Comparison of ENCODE assay signal across 9 mouse cellular contexts in the genomic region with DNA sequence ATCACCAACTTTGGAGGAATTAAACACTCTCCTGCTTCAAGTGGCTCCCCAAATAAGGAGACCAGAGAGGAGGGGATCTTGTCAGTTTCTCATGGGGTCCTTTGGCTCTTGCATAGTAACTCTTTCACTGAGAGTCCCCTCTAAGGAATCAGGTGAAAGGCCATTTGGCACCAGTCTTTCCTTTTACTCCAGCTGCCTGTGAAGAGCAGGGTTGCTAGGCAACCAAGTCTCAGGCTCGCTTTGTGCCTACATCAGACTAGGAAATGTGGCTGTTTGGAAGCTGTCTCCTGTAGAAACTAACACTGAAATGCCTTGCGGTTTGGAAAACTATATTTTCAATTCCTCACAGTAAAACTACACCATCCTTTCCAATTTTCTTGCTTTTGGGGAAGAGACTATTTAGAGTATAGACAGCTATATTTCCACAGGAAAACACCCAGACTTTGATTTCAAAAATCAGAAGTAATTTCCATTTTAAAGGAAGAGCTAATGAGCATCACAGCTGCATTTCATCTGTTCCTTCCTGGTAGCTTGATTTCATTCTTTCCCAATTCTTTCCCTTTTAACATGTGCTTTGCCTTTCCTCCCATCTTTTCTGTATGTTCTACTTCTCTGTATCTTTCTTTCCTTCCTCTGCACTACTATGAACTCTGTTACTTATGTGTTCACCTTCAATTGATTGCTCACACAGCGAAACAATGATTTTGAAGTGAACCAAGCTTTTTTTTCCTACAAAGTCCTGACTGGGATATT.
A peak's percentile ranks its signal among the peaks of the same experiment; 100 is the strongest.
DNase-seq lines count a peak whose midpoint lies in the region; ATAC-seq and TF ChIP-seq lines count a peak whose summit lies in the region.
"Had no signal": no experiment of that assay in that cellular context is flagged by ENCODE, and none has a peak within 500 bp of the region (broad histone marks: within the 10 kb centered on the region; RNA-seq: fewer than 3 reads in every experiment).

No protein-coding gene starts in this region.

- H3K4me1 ChIP-seq in hindbrain, embryonic 11.5 days (replicated peaks; ENCODE audit: control insufficient read depth, insufficient read depth, low read length) = no peaks in the 10 kb centered on the region
- H3K4me1 ChIP-seq in liver, embryonic 12.5 days = no peaks in the 10 kb centered on the region
- no peaks in the 10 kb centered on the region; the same call in 1 of the 2 replicates for H3K4me1 ChIP-seq in heart, adult 2 months (ENCODE audit: control insufficient read depth, insufficient read depth, low read length)

- no peak overlapping the region for H3K4me2 ChIP-seq in hindbrain, embryonic 11.5 days (replicated peaks; ENCODE audit: low read depth, low read length)
- H3K4me2 ChIP-seq in liver, embryonic 12.5 days = no peak overlapping the region

- H3K36me3 ChIP-seq in hindbrain, embryonic 11.5 days (ENCODE audit: control insufficient read depth, insufficient read depth, low read length) = no peaks in the 10 kb centered on the region
- no peaks in the 10 kb centered on the region for H3K36me3 ChIP-seq in liver, embryonic 12.5 days
- H3K36me3 ChIP-seq in heart, adult 2 months (ENCODE audit: control insufficient read depth, insufficient read depth, low read length) = no peaks in the 10 kb centered on the region
- H3K36me3 ChIP-seq: G1E had no signal

- H3K27me3 ChIP-seq in hindbrain, embryonic 11.5 days (ENCODE audit: control insufficient read depth, insufficient read depth, low read length) = no peaks in the 10 kb centered on the region
- H3K27me3 ChIP-seq in liver, embryonic 12.5 days (replicated peaks) = no peaks in the 10 kb centered on the region
- H3K27me3 ChIP-seq in heart, adult 2 months (ENCODE audit: control insufficient read depth, insufficient read depth, low read length) = no peaks in the 10 kb centered on the region

- peak overlapping the region; percentile 43 for H3K27ac ChIP-seq in hindbrain, embryonic 11.5 days (ENCODE audit: low read depth, low read length)
- no peak overlapping the region for H3K27ac ChIP-seq in liver, embryonic 12.5 days
- H3K27ac ChIP-seq in heart, adult 2 months = no peak overlapping the region

- no peaks in the 10 kb centered on the region for H3K79me2 ChIP-seq in heart, adult 2 months (replicated peaks; ENCODE audit: control insufficient read depth, insufficient read depth, low read length)

- WGBS in hindbrain, embryonic 11.5 days = 12% methylated on average over 3 of the region's 3 CpGs
- WGBS in liver, embryonic 12.5 days (ENCODE audit: insufficient replicate concordance) = 35% methylated on average over 3 of the region's 3 CpGs
- 30% methylated on average over 3 of the region's 3 CpGs for WGBS in heart, adult 2 months

- intact Hi-C loops in left cerebral cortex, postnatal 4 days (cut with DNase I) = no loop called here
- intact Hi-C loops in heart, adult 2 months (cut with DNase I) = no loop called here

- TF ChIP-seq POLR2A in heart, adult 2 months (IDR thresholded peaks at IDR 0.05; ENCODE audit: insufficient read depth, low read depth, low read length) = no peak

- H3K4me3 ChIP-seq in hindbrain, embryonic 11.5 days (ENCODE audit: low read depth, low read length) = no peak overlapping the region
- H3K4me3 ChIP-seq in liver, embryonic 12.5 days = no peak overlapping the region
- H3K4me3 ChIP-seq in heart, adult 2 months = no peak overlapping the region

- peak; percentile 57 for DNase-seq in layer of hippocampus, adult 11-12 months (ENCODE audit: low spot score)
- DNase-seq in layer of hippocampus, adult 9-10 months (ENCODE audit: low spot score) = no peak
- peak; percentile 80 for DNase-seq in hindbrain, embryonic 11.5 days (ENCODE audit: low spot score)
- peak; percentile 55 for DNase-seq in left cerebral cortex, postnatal 4 days
- peak; percentile 21 for DNase-seq in right cerebral cortex, postnatal 14 days
- DNase-seq in adipocyte (ENCODE audit: low spot score) = no peak
- DNase-seq in heart, adult 2 months = no peak

- no peak overlapping the region for H3K9ac ChIP-seq in hindbrain, embryonic 11.5 days (ENCODE audit: low read depth, low read length)
- H3K9ac ChIP-seq in liver, embryonic 12.5 days = no peak overlapping the region
- H3K9ac ChIP-seq in heart, adult 2 months (ENCODE audit: low read depth, low read length) = no peak overlapping the region

- TF ChIP-seq EP300 in heart, adult 2 months (IDR thresholded peaks at IDR 0.05; ENCODE audit: insufficient read depth, low read depth, low read length) = no peak

- H3K9me3 ChIP-seq in hindbrain, embryonic 11.5 days (ENCODE audit: control insufficient read depth, low read length) = no peaks in the 10 kb centered on the region
- no peaks in the 10 kb centered on the region for H3K9me3 ChIP-seq in liver, embryonic 12.5 days (replicated peaks)
- H3K9me3 ChIP-seq: G1E had no signal

- no peak for TF ChIP-seq CTCF in heart, adult 2 months (IDR thresholded peaks at IDR 0.05)

- ATAC-seq in hindbrain, embryonic 11.5 days (ENCODE audit: low FRiP score) = peak; percentile 95
- ATAC-seq in liver, embryonic 12.5 days = no peak

Comparison
In these comparisons a context has a peak if more than half of its experiments do, and no peak if none do; other contexts are left out.
1. DNase-seq: peak in layer of hippocampus, adult 11-12 months (single experiment), hindbrain, embryonic 11.5 days (single experiment), left cerebral cortex, postnatal 4 days (single experiment) and right cerebral cortex, postnatal 14 days (single experiment); none in layer of hippocampus, adult 9-10 months (single experiment), adipocyte (single experiment) and heart, adult 2 months (0 of 2).